Mouse (Mus musculus) cerebellum, postnatal 36 days (tissue): ENCODE results near the gene Tagln.
A peak's percentile ranks its signal among the peaks of the same experiment; 100 is the strongest.

Experiments
- DNase-seq, 2 experiments: peaks; one replicate each; pipeline ENCODE4 v3.0.0; 2021 to 2022; ENCODE audit warnings: mixed read lengths in 2 of 2

Gene Tagln

GRCm38 (mm10) chr9:45905811-45906237 lies 30.0 kb downstream of the Tagln start:
- peak in 1 of 2 experiments; percentile 31 for DNase-seq

GRCm38 (mm10) chr9:45905196-45905595 lies 30.7 kb downstream of the Tagln start:
- no peak for DNase-seq

- DNase-seq: no peak
Measured at GRCm38 (mm10) chr9:45893681-45894080, 42.2 kb downstream of the Tagln start.
